ENCODE assay signal across 17 mouse cellular contexts in the genomic region with DNA sequence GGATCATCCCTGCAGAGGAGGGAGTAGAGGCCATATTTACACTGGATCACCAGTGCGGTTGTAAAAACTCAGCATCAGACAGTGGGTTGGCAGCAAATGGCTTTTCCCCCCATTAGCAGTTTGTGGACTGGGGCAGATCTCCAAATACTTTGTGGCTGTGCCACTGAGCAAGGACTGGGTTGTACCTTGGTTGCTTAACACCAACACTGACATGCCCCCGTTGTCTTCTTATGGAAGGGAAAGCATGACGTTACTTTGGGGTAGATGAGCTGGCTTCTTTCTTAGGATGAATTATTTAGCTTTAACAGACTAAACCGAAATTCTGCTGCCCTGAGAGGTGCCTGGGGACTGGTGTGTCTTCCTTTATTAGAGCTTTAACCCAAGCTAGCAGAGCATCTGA.
"Had no signal": no experiment of that assay in that cellular context is flagged by ENCODE, and none has a peak within 500 bp of the region (broad histone marks: within the 10 kb centered on the region; RNA-seq: fewer than 3 reads in every experiment).

No protein-coding gene starts in this region.

- H3K9me3 ChIP-seq: lung, embryonic 15.5 days; midbrain, embryonic 13.5 days; midbrain, embryonic 15.5 days; neural tube, embryonic 13.5 days; stomach, embryonic 15.5 days had no signal

- DNase-seq: liver, postnatal 0 days; lung, adult 2 months; lung, postnatal 14 days; lung, postnatal 36 days; right cerebral cortex, postnatal 14 days; thymus, adult 2 months; thymus, postnatal 25 days; thymus, postnatal 4 days had no signal

- H3K4me1 ChIP-seq: lung, embryonic 15.5 days; midbrain, embryonic 13.5 days; midbrain, embryonic 15.5 days; neural tube, embryonic 13.5 days; stomach, embryonic 15.5 days had no signal

- H3K27ac ChIP-seq: lung, embryonic 15.5 days; macrophage; midbrain, embryonic 13.5 days; midbrain, embryonic 15.5 days; neural tube, embryonic 13.5 days; stomach, embryonic 15.5 days; stomach, postnatal 0 days had no signal

- H3K27me3 ChIP-seq: lung, embryonic 15.5 days; midbrain, embryonic 13.5 days; midbrain, embryonic 15.5 days; neural tube, embryonic 13.5 days; stomach, embryonic 15.5 days had no signal

- H3K4me3 ChIP-seq: lung, embryonic 15.5 days; megakaryocyte, embryonic 14.5 days; midbrain, embryonic 13.5 days; midbrain, embryonic 15.5 days; neural tube, embryonic 13.5 days; stomach, embryonic 15.5 days had no signal

- H3K4me2 ChIP-seq: lung, embryonic 15.5 days; midbrain, embryonic 11.5 days; midbrain, embryonic 13.5 days; midbrain, embryonic 15.5 days; neural tube, embryonic 13.5 days; stomach, embryonic 15.5 days had no signal

- H3K36me3 ChIP-seq: lung, embryonic 15.5 days; midbrain, embryonic 13.5 days; midbrain, embryonic 15.5 days; neural tube, embryonic 13.5 days; stomach, embryonic 15.5 days had no signal
